Mouse (Mus musculus) embryonic facial prominence, embryonic 10.5 days (tissue): ENCODE measurements around the gene Cope. TPM values are rescaled to one million over a fixed set of nuclear protein-coding genes. Genes with fewer than 3 reads are reported as not detected.

Experiments used
- DNase-seq: peaks from one replicate; pipeline ENCODE4 v3.0.0-alpha.2; 2017; ENCODE audit warnings: low spot score
- H3K27ac ChIP-seq: fragments of 300-500 bp; sonication (generic); replicated peaks from 2 replicates; pipeline ENCODE4 v1.5.1; 2016; ENCODE audit warnings: mild to moderate bottlenecking
- H3K27me3 ChIP-seq: fragments of 300-500 bp; sonication (generic); replicated peaks from 2 replicates; pipeline ENCODE4 v1.6.1; 2016; ENCODE audit warnings: low read depth, mild to moderate bottlenecking; ENCODE audit not compliant: poor library complexity, severe bottlenecking
- H3K36me3 ChIP-seq: fragments of 300-500 bp; sonication (generic); replicated peaks from 2 replicates; pipeline ENCODE4 v1.6.1; 2016; ENCODE audit warnings: mild to moderate bottlenecking, moderate library complexity
- H3K4me1 ChIP-seq: fragments of 300-500 bp; sonication (generic); 2 replicates; pipeline ENCODE4 v1.6.1; 2016
- H3K4me3 ChIP-seq: fragments of 300-500 bp; sonication (generic); 2 replicates; pipeline ENCODE4 v1.5.1; 2016; ENCODE audit warnings: mild to moderate bottlenecking, moderate library complexity
- H3K9me3 ChIP-seq: fragments of 300-500 bp; sonication (generic); 2 replicates; pipeline ENCODE4 v1.6.1; 2016; ENCODE audit warnings: mild to moderate bottlenecking
- WGBS: fragments of 180-500 bp; shearing (Covaris S2); methylation state at CpG from one replicate; pipeline ENCODE4 v1.1.7; 2016; 5-methylcytosine and 5-hydroxymethylcytosine counted together
- polyA plus RNA-seq: library from polyadenylated mRNA; unstranded; fragments of >200 nt; fragmentation: Nextera tagmentation; extraction: Ambion mirVana; gene quantifications from 2 replicates; pipeline ENCODE4 v1.2.1, GENCODE M21; 2016

The Cope gene
- polyA plus RNA-seq, 1 experiment from 2014 or later, result 293 TPM

- H3K9me3 ChIP-seq, result no peaks in the 10 kb centered on the region
- peaks cover 20% of the 10 kb centered on the region for H3K36me3 ChIP-seq
- WGBS, result 11% methylated on average over 15 of the region's 15 CpGs
- peaks cover 18% of the 10 kb centered on the region; the same call in 1 of the 2 replicates for H3K27me3 ChIP-seq
- peaks cover 33% of the 10 kb centered on the region for H3K4me1 ChIP-seq
- H3K27ac ChIP-seq, result peak overlapping the region; percentile 81
- peak; percentile 88 for DNase-seq
- peak overlapping the region; percentile 70 for H3K4me3 ChIP-seq
Measured at GRCm38 (mm10) chr8:70316511-70317504, 14.5 kb downstream of the Cope start.

GRCm38 (mm10) chr8:70317872-70318271 lies 15.6 kb downstream of the Cope start:
- H3K9me3 ChIP-seq, result no peaks in the 10 kb centered on the region
- H3K27me3 ChIP-seq, result peaks cover 18% of the 10 kb centered on the region; the same call in 1 of the 2 replicates
- H3K36me3 ChIP-seq, result peaks cover 10% of the 10 kb centered on the region
- H3K4me1 ChIP-seq, result peaks cover 33% of the 10 kb centered on the region
- no peak for DNase-seq
- H3K4me3 ChIP-seq, result peak overlapping the region; percentile 70; the same call in 1 of the 2 replicates
- H3K27ac ChIP-seq, result peak overlapping the region; percentile 81
- WGBS, result 85% methylated on average over 5 of the region's 5 CpGs

DNA sequence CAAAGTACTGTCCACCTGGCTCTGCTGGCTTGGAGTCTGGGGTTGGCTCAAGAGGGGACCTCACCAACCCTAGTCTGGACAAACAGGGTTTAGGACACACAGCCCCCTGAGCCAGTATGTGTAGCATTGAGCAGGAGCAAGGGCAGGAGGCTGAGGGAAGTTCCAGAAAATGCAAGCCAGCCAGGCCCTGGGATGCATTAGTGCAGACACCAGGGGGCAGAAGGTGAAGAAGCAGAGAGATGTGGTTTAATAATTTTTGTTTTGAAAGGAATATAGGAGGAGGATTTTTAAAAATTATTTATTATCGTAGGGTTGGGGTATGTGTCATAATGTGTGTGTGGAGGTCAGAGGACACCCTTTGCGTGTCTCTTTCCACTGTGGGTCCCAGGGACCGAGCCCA lies 21.4 kb downstream of the Cope start:
- Histone ChIP-seq H3K9me3 (0 out of 2 replicates have a peak, but pooled peaks cover 5% of the 10 kb centered on the region), H3K4me1 (peaks cover 3% of the 10 kb centered on the region; the same call in 1 of the 2 replicates), H3K4me3 (no peak overlapping the region), H3K27ac (no peak overlapping the region), H3K27me3 (no peaks in the 10 kb centered on the region), H3K36me3 (peaks cover 12% of the 10 kb centered on the region; the same call in 1 of the 2 replicates)
- WGBS, result 91% methylated on average over 3 of the region's 3 CpGs
- DNase-seq, result no peak

- H3K4me3 ChIP-seq, result no peak overlapping the region
- no peak overlapping the region for H3K27ac ChIP-seq
- H3K4me1 ChIP-seq, result peaks cover 36% of the 10 kb centered on the region
- H3K27me3 ChIP-seq, result peaks cover 28% of the 10 kb centered on the region
- 0 out of 2 replicates have a peak, but pooled peaks cover 5% of the 10 kb centered on the region for H3K9me3 ChIP-seq
- no peak for DNase-seq
- H3K36me3 ChIP-seq, result peaks cover 34% of the 10 kb centered on the region
- 92% methylated on average over 6 of the region's 6 CpGs for WGBS
Measured at GRCm38 (mm10) chr8:70327512-70327911, 25.2 kb downstream of the Cope start.

- 25% methylated on average over 14 of the region's 14 CpGs for WGBS
Measured at GRCm38 (mm10) chr8:70329124-70329834, 27.0 kb downstream of the Cope start, which contains the start of gene Gdf1. Gdf1 (plus strand) TSS chr8:70329817.

GRCm38 (mm10) chr8:70329835-70330740 lies 27.8 kb downstream of the Cope start:
- H3K27me3 ChIP-seq, result peaks cover 28% of the 10 kb centered on the region
- H3K4me3 ChIP-seq, result peak overlapping the region; percentile 47
- 0 out of 2 replicates have a peak, but pooled peaks cover 5% of the 10 kb centered on the region for H3K9me3 ChIP-seq
- peak overlapping the region; percentile 79 for H3K27ac ChIP-seq
- H3K4me1 ChIP-seq, result peaks cover 34% of the 10 kb centered on the region
- H3K36me3 ChIP-seq, result peaks cover 60% of the 10 kb centered on the region
- 4% methylated on average over 45 of the region's 45 CpGs for WGBS
- no peak for DNase-seq

More at GRCm38 (mm10) chr8:70329124-70329834, 27.0 kb downstream of the Cope start, which contains the start of gene Gdf1:
- Histone ChIP-seq H3K9me3 (0 out of 2 replicates have a peak, but pooled peaks cover 5% of the 10 kb centered on the region), H3K4me3 (peak within 1 kb of the TSS; percentile 47), H3K4me1 (peaks cover 34% of the 10 kb centered on the region), H3K36me3 (peaks cover 52% of the 10 kb centered on the region), H3K27ac (peak within 1 kb of the TSS; percentile 79), H3K27me3 (peaks cover 28% of the 10 kb centered on the region)
- peak; percentile 60 for DNase-seq

DNA sequence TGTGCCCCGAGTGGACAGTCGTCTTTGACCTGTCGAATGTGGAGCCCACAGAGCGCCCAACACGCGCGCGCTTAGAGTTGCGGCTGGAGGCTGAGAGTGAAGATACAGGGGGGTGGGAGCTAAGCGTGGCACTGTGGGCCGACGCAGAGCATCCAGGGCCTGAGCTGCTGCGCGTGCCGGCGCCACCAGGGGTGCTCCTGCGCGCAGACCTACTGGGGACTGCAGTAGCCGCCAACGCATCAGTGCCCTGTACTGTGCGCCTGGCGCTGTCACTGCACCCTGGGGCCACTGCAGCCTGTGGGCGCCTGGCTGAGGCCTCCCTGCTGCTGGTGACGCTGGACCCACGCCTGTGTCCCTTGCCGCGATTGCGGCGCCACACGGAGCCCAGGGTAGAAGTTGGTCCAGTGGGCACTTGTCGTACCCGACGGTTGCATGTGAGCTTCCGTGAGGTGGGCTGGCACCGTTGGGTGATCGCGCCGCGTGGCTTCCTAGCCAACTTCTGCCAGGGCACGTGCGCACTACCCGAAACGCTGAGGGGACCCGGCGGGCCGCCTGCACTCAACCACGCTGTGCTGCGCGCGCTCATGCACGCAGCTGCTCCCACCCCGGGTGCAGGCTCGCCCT lies 28.5 kb downstream of the Cope start:
- peak; percentile 86 for DNase-seq
- Histone ChIP-seq H3K27ac (peak overlapping the region; percentile 79), H3K4me3 (peak overlapping the region; percentile 47), H3K27me3 (peaks cover 28% of the 10 kb centered on the region), H3K36me3 (peaks cover 68% of the 10 kb centered on the region), H3K4me1 (peaks cover 34% of the 10 kb centered on the region), H3K9me3 (0 out of 2 replicates have a peak, but pooled peaks cover 5% of the 10 kb centered on the region)
- WGBS, result 27% methylated on average over 53 of the region's 53 CpGs

GRCm38 (mm10) chr8:70331526-70331925 lies 29.2 kb downstream of the Cope start:
- WGBS, result 62% methylated on average over 19 of the region's 19 CpGs
- Histone ChIP-seq H3K27me3 (peaks cover 28% of the 10 kb centered on the region), H3K36me3 (peaks cover 74% of the 10 kb centered on the region), H3K27ac (peak overlapping the region; percentile 79; the same call in 1 of the 2 replicates), H3K4me3 (no peak overlapping the region), H3K9me3 (0 out of 2 replicates have a peak, but pooled peaks cover 5% of the 10 kb centered on the region), H3K4me1 (peaks cover 34% of the 10 kb centered on the region)
- DNase-seq, result peak; percentile 45

- DNase-seq, result peak; percentile 88
- Histone ChIP-seq H3K9me3 (0 out of 2 replicates have a peak, but pooled peaks cover 5% of the 10 kb centered on the region), H3K36me3 (peaks cover 80% of the 10 kb centered on the region), H3K27ac (peak overlapping the region; percentile 79), H3K4me1 (peaks cover 34% of the 10 kb centered on the region), H3K4me3 (peak overlapping the region; percentile 33), H3K27me3 (peaks cover 28% of the 10 kb centered on the region)
- WGBS, result 23% methylated on average over 41 of the region's 41 CpGs
Measured at GRCm38 (mm10) chr8:70332070-70332877, 30.0 kb downstream of the Cope start.

GRCm38 (mm10) chr8:70332878-70333202 lies 30.5 kb downstream of the Cope start:
- H3K4me1 ChIP-seq, result peaks cover 34% of the 10 kb centered on the region
- H3K4me3 ChIP-seq, result no peak overlapping the region
- no peak for DNase-seq
- H3K9me3 ChIP-seq, result 0 out of 2 replicates have a peak, but pooled peaks cover under 1% of the 10 kb centered on the region
- H3K36me3 ChIP-seq, result peaks cover 80% of the 10 kb centered on the region
- peaks cover 28% of the 10 kb centered on the region for H3K27me3 ChIP-seq
- WGBS, result 95% methylated on average over 6 of the region's 6 CpGs
- H3K27ac ChIP-seq, result no peak overlapping the region
